Mouse (Mus musculus) gastrocnemius, postnatal 14 days (tissue): ENCODE measurements around the gene Heatr5b. TPM values are rescaled to one million over a fixed set of nuclear protein-coding genes. Genes with fewer than 3 reads are reported as not detected.

ENCODE experiments used
- DNase-seq: peaks from one replicate; pipeline ENCODE4 v3.0.0; 2021; ENCODE audit warnings: mixed read lengths
- intact Hi-C: fragments of 180-260 bp; cut with DNase I; formaldehyde crosslinking; loops from one replicate; pipeline ENCODE4 v1.15.1; 2025; ENCODE audit warnings: low total_unique reads
- total RNA-seq, 2 experiments: library from RNA; stranded (reverse); gene quantifications; 2 replicates each; pipeline ENCODE4 v1.2.3; 2021

Gene Heatr5b
- total RNA-seq, 2 experiments from 2014 or later, result 8.8 to 10.3 TPM

DNA sequence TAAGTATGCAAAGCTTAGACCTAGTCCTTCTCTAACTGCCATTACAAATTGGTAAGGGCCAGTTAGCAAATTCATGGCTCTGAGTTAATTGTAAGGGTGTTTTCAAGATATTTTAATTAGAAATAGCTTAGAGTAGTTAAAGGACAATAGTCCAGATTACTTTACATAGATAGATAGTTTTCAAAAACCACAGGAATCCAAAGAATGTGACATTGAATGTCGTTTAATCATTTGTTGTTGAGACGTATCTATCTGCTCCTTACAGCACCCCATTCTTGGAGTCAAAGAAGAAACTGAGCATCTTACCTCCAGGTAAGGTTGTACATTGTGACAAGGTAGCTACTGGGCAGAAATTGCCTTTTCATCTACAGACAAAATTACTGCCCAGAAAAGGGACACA is 124.9 kb downstream of the Heatr5b start:
- intact Hi-C loops, result no loop called here

DNA sequence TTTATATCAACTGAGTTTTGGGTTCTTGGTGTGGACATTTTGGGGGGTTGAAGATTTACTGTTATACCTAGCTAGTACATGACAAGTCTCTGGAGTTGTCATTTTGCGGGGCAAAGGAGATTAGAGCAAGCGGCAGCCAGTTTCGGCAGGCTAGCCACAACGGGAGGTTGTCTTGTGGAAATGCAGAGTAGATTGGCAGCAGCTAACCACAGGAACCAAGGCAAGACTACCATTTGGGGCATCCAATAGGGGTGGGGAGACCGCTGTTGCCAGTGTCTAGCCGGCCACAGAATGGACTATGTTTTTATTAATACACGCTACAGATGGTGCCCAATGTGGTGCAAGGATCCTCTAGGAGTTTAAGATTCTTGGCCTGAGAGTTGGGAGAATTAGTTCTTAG is 126.7 kb downstream of the Heatr5b start:
- intact Hi-C loops, result no loop called here

More for the DNA sequence above, 124.9 kb downstream of the Heatr5b start:
- DNase-seq, result no peak

DNA sequence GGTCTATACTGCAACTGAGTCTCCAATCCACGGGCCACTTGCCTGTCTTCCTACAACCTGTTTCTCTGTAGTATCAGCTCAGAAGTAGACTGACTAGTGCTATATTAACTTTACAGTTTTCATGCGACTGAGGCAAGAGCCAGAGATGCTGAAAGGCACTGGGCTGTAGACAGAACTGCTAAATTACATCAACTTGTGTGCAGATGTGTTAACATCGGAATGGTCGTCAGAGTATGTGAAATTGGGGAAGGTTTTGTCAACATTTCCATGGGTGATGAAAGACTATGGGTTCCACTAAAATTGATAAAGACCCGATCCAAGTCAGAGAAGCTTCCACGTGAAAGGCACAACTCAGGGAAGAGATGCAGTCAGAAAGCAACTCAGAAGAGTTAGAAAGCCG is 132.2 kb downstream of the Heatr5b start:
- DNase-seq, result no peak
- intact Hi-C loops, result no loop called here

More for the DNA sequence above, 126.7 kb downstream of the Heatr5b start:
- DNase-seq, result no peak

Other genes starting within 250 kb of the Heatr5b start
- 10 to 100 TPM in 1 of 2 experiments, 1 to 10 TPM in 1; 9.0 to 10.1 TPM for gene Strn, start 98.2 kb downstream of the Heatr5b start, total RNA-seq
- gene Gpatch11, start 203 bp upstream of the Heatr5b start, total RNA-seq, result 10 to 100 TPM; 17.7 to 18.4 TPM
- gene Eif2ak2, start 47.2 kb upstream of the Heatr5b start, total RNA-seq, result 1 to 10 TPM; 5.1 to 5.4 TPM
- gene Sult6b1, start 71.6 kb upstream of the Heatr5b start, total RNA-seq, result not detected
- gene Cebpzos, start 81.1 kb upstream of the Heatr5b start, total RNA-seq, result 10 to 100 TPM; 42.7 to 43.9 TPM
- gene Cebpz, start 101.7 kb upstream of the Heatr5b start, total RNA-seq, result 10 to 100 TPM; 16.0 to 16.9 TPM
- 10 to 100 TPM; 28.0 to 29.7 TPM for gene Ndufaf7, start 101.8 kb upstream of the Heatr5b start, total RNA-seq
- gene Prkd3, start 185.5 kb upstream of the Heatr5b start, total RNA-seq, result 10 to 100 TPM; 11.7 to 13.3 TPM
- 1 to 10 TPM; 8.3 to 8.4 TPM for gene Qpct, start 216.5 kb upstream of the Heatr5b start, total RNA-seq